Mouse (Mus musculus) gastrocnemius, adult 8-10 months (tissue): Measurements from ENCODE around the gene Schip1. TPM values are rescaled to one million over a fixed set of nuclear protein-coding genes. Genes with fewer than 3 reads are reported as not detected.

Experiments
- DNase-seq, 2 experiments: peaks; one replicate each; pipeline ENCODE4 v3.0.0; 2022; ENCODE audit warnings: low spot score in 2 of 2
- total RNA-seq, 4 experiments: library from RNA; stranded (reverse); gene quantifications; 2 replicates each; pipeline ENCODE4 v1.2.4; 2022

The Schip1 gene
- total RNA-seq, 4 experiments from 2014 or later = 90.4 to 99.0 (median 92.9) TPM

- DNase-seq = no peak
Observed at GRCm38 (mm10) chr3:68269251-68269650, 204.6 kb downstream of the Schip1 start.

- no peak for DNase-seq
Observed at GRCm38 (mm10) chr3:68270246-68270645, 205.6 kb downstream of the Schip1 start.

DNA sequence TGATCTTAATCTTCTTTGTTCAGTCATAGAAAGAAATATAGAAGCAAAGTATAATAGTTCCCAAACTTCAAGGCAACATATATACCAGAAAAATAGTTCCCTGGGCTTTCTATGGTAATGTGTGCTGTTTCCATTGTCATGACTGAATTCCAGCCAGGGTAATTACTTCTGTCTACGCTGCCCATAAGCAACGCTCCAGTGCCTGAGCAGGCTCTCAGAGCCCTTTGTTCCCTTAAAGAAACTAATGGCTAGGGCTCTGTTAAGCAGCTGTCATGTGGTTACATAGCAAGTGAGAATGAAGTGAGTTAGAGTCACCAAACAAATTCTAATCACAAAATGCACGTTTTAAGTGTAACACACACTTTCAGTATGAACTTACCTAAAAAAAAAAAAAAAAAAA is 206.9 kb downstream of the Schip1 start:
- no peak for DNase-seq

GRCm38 (mm10) chr3:68271881-68272280 is 207.3 kb downstream of the Schip1 start:
- no peak for DNase-seq

DNA sequence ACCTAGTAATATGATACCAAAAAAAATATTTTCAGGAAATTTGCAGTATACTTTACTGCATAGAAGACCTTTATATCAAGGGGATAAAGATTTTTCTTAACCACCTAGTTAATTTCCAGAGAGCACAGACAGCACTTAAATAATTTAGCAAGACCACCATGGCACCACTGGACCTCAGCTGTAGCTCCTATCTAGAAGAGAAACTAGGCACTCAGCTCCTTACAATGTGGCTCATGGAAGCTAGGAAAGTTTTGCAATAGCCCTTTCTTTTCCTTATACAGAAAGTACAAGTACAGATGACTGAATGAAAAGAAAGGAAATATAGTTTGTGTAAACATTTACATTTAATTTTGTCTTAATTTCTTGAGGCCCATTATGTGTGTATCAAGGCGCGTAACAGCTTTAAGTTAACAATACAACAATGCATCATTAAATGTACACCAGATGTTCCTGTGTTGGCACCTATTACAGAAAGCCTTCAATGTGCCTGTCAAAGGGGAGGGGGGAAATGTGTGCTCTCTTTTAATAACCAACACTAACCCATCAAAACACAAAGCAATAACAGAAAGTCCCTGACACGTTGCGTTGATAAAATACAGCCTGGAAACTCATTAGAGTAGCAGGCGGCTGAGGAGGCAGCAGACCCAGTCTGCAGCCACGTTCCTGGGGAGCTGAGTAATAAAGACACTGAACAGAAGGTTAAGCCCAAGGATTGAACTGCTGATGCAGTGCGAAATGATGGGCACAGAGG is 218.4 kb downstream of the Schip1 start:
- no peak for DNase-seq

- no peak for DNase-seq
Observed at GRCm38 (mm10) chr3:68283595-68283991, 219.0 kb downstream of the Schip1 start.

DNA sequence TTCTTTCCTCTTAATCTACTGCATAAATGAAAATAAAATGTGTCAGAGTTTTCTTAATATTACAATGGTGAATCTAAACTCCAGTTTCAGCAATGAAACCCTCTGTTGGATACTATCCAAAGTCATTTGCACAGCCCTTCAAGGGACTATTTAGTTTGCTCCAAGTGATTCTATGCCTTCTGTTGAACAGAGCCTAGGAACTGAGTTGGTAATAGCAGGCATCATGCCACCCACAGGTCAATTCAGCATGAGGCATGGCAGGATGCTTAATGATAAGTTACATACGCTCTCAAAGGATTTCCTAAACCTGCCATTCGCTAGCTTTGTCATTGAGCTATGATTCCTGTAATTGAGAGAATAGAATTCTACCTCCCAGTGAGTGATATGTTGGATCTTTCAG is 219.9 kb downstream of the Schip1 start:
- DNase-seq = no peak

DNA sequence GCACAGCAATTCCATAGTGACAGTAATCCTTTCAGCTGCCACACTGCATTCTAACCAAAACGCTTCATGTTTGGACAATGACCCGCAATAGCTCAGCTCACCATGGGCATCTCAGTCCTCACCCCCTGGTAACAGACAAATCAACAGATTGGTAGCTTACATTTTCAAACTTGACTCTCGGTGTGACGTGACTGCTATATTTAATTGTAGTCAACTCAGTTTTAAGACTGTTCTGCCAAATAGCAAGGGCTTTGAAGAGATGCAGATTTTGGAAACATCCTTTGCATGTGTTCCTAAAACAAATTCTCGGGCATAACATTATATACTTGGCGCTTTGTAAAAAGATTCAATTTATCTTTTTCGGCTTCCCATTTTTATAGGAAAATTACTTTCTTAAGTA is 232.2 kb downstream of the Schip1 start:
- DNase-seq = no peak

GRCm38 (mm10) chr3:68305647-68306046 is 241.0 kb downstream of the Schip1 start:
- DNase-seq = no peak

DNA sequence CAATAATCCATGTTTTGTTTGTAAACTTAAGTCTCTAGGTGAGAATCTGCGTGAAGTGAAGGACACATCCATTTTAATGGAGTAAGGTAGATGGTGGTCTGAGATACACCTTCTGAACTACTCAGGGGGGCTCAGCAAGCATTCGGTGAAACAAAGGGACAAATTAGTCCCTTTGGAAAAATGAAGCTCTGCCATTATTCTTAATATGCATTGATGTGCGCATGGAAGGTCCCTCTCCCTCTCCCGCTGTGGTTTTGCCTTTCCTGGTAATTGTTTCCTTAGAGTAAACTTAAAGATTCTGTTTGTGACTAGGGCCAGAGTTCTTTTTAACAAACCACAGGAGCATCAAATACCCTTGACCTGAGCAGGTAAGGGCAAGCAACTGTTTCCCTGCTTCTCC is 242.1 kb downstream of the Schip1 start:
- DNase-seq = no peak

- DNase-seq = no peak
Observed at GRCm38 (mm10) chr3:68325575-68325974, 261.0 kb downstream of the Schip1 start.

- DNase-seq = no peak
Observed at GRCm38 (mm10) chr3:68332515-68332914, 267.9 kb downstream of the Schip1 start.

- no peak for DNase-seq
Observed at GRCm38 (mm10) chr3:68335501-68335900, 270.9 kb downstream of the Schip1 start.

GRCm38 (mm10) chr3:68350624-68351023 is 286.0 kb downstream of the Schip1 start:
- DNase-seq = no peak

DNA sequence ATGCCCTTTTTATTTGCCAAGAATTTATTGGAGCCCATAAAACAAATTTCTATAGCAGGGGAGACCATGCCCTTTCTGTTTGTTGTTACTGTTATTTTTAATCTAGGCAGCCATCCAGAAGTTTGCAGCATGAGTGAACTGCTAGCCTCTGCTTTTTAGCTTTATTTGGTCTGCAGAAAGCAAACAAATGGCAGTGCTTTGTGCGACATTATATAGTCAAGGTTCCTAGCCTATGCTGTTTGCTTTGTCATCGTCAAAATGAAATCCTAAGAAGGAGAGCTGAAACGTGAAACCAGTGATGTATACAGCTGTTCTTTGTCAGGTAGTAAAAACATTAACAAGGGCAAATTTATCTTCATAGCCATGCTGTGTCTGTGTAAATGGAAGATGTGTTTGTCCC is 286.9 kb downstream of the Schip1 start:
- DNase-seq = no peak

DNA sequence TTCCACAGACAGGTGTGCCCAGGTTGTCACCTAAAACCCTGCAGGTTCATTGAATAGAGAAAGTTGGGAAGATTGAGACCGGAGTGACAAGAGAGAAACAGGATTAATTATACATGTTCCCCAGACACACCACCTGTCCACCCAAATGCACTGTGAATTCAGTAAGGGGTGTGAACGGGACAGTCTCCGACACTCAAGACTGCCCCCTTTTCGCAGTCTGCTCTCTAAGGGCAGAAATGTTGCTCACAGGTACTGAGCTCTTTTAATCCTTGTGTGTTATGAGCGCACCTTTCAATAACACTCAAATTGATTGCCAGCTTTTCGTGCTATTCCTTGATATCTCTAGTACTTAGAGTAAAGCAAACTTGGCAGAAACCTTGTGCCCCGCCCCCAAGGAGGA is 288.4 kb downstream of the Schip1 start:
- DNase-seq = no peak

- DNase-seq = no peak
Observed at GRCm38 (mm10) chr3:68353492-68353891, 288.9 kb downstream of the Schip1 start.

GRCm38 (mm10) chr3:68356516-68356915 is 291.9 kb downstream of the Schip1 start:
- DNase-seq = no peak

DNA sequence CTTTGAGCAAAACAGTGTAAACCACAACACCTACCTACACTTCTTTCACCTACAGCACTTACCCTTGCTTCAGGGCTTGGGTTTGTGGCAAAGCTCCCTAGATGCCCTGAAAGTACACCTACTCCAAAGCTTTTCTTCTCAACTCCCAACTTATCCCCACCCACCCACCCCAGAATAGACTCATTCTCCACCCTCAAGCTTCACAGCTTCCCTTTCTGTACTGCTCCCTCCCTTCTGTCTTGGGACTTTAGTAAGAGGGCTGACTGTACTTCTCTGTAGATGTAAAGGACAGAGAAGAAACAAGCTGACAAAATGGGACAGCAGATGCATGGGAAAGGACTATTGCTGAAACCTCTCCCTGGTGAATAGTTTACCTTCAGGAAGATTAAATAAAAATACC is 303.4 kb downstream of the Schip1 start:
- no peak for DNase-seq

DNA sequence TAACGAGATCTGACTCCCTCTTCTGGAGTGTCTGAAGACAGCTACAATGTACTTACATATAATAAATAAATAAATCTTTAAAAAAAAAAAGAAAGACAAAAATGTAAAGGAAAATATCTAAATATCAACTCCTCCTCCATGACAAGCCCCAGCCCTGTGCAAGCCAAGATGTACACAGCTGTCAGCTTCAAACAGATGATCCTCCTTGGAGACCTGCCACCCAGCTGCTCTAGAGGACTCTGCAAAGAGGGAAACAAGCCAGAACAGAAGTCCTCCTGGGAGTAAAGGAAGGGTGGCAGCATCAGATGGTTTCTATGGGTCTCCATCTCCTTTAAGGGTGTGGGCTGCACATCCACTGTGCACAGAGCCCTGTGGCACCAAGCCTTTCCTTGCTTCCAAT is 308.3 kb downstream of the Schip1 start:
- no peak for DNase-seq

DNA sequence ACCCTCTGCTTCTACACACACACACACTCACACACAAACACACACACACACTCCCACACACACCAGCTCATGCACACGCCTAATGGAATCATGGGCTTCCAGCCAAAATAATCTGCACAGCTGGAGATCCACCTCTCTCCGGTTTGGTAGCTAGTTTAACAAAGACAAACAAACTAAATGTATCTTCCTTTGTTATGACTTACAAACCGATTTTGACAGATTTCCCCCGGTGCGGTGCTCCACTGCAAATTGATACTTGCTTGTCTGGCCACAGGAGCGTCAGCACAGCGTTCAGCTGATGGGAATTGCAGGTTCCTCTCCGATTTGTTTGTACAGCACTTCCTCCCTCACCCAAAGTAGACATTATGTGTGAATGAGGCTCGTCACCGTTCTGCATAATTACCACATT is 310.5 kb downstream of the Schip1 start:
- DNase-seq = no peak

DNA sequence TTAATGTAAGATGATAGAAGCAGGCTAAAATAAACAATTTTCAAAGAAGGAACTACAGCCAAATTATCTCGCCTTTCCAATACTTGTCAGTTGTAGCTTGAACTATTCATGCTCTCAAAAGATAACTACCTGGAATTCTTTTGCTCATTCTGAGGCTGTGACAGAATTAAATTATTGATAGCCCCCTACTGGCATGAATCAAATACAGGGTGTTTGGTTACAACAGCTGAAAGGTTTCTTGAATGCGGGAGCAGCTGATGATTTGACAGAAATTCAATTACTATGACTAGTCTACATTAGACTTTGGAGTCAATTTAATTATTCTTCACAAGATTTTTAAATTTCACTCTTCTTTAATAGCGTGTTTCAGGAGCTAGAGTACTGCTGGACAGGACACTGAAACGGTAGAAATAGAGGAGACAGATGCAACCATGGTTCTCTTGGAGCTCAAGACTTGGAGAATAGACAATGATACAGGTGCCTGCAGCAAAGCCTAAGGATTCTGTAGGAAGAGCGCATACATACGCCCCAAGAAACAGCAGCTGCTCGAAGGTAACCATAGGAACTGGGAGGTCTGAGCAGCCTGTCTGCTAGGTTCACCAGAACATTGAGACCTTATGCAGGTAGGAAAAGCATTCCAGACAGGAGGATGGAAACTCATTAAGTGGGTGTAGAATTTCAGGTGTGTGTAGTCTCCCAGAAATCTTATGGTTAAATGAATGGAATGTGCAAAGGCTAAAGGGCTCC is 313.0 kb downstream of the Schip1 start:
- DNase-seq = no peak

- DNase-seq = no peak
Observed at GRCm38 (mm10) chr3:68378799-68379198, 314.2 kb downstream of the Schip1 start.
